Mouse (Mus musculus): ENCODE results near the gene Olfr993. TPM values are rescaled to one million over a fixed set of nuclear protein-coding genes. Genes with fewer than 3 reads are reported as not detected.

The Olfr993 gene
- not detected in 2 replicates for polyA plus RNA-seq (2012; rRNA removed)

DNA sequence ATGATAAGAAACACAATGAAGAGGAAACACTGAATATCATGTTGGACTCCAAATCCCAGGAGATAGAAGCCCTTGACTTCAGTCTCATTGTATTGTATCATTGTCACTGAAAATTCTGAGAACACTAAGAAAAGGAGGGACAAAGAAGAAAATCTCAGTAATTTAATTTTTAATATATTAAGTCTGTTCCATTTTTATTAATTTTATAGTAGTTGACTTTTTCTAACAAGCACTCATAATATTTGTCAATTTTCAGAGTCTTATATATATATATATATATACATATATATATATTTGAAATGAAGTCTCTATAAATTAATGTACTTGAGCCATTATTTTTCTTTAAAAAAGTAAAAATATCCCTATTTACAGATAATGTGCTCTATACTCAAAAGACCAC lies at the start of gene Olfr993:
Gene Olfr993, minus strand, starts transcription at position 101 of the 400 bp plus-strand sequence.

DNA sequence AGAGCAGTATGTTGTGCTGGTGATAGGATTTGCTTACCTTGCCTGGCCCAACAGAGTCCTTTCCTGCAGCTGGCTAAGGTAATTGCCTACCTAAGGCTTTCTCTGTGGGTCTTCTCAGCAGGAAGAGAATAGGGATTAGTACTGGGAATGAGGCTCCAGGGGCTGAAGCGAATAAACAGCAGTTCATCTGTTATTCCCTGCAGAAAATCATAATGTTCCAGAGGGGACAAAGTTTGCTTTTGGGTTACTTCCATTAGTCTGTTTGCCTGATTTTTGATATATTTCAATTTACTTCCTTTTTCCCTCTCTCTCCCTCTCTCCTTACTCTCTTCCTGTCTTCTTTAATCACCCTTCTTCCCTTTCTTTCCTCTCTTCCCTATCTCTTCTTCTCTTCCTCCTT lies 28.9 kb upstream of the Olfr993 start, which contains the start of gene Olfr995:
Gene Olfr995, minus strand, starts transcription at position 101 of the 400 bp plus-strand sequence.

DNA sequence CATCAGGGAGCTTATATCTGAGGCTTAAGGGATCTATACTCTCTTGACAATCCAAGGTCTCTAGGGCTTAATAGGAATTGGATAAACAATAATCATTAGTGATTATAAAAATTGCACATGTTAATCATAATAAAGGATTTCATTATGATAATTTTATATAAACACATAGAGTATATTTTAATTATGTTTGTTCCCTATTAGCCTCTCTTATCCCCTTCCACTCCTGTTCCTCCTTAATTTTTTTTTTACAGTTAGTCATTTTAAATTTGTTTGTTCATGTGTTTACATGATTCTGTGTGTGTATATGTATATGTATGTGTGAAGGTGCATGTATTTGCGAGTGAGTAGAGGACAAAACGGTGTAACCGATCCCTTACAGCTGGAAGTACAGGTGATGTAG lies 21.7 kb upstream of the Olfr993 start, which contains the start of gene Olfr994:
Gene Olfr994, minus strand, starts transcription at position 101 of the 400 bp plus-strand sequence.

GRCm38 (mm10) chr2:85409369-85409768 lies 5.3 kb downstream of the Olfr993 start, which contains the start of gene Olfr992:
Gene Olfr992 (minus strand): TSS chr2:85409469.

Other genes with a start within 250 kb of the Olfr993 start
- 0.06 and 0.09 TPM in 2 replicates for gene Lrrc55, start 217.7 kb downstream of the Olfr993 start, polyA plus RNA-seq (2012; rRNA removed)
- not detected in 2 replicates for gene Olfr987, start 75.6 kb downstream of the Olfr993 start, polyA plus RNA-seq (2012; rRNA removed)
- gene Olfr988, start 51.6 kb downstream of the Olfr993 start, polyA plus RNA-seq (2012; rRNA removed): not detected in 2 replicates
- gene Olfr992, start 5.4 kb downstream of the Olfr993 start, polyA plus RNA-seq (2012; rRNA removed): not detected in 2 replicates
- gene Olfr994, start 21.6 kb upstream of the Olfr993 start, polyA plus RNA-seq (2012; rRNA removed): not detected in 2 replicates
- not detected in 2 replicates for gene Olfr995, start 28.8 kb upstream of the Olfr993 start, polyA plus RNA-seq (2012; rRNA removed)
- gene 4833423E24Rik, start 104.1 kb upstream of the Olfr993 start, polyA plus RNA-seq (2012; rRNA removed): not detected in 2 replicates
- not detected in 2 replicates for gene Olfr996, start 164.3 kb upstream of the Olfr993 start, polyA plus RNA-seq (2012; rRNA removed)
- not detected in 2 replicates for gene Olfr998, start 174.1 kb upstream of the Olfr993 start, polyA plus RNA-seq (2012; rRNA removed)
- gene Olfr1000, start 197.0 kb upstream of the Olfr993 start, polyA plus RNA-seq (2012; rRNA removed): not detected in 2 replicates
- gene Olfr1002, start 235.8 kb upstream of the Olfr993 start, polyA plus RNA-seq (2012; rRNA removed): not detected in 2 replicates
- gene Olfr154, start 249.6 kb upstream of the Olfr993 start, polyA plus RNA-seq (2012; rRNA removed): not detected in 2 replicates

Measured in liver, embryonic 14 days (tissue).